Mouse (Mus musculus): ENCODE measurements around the gene Alg11.

Gene Alg11

GRCm38 (mm10) chr8:22060446-22060889 is at the start of gene Alg11:
Alg11 (plus strand) TSS chr8:22060721.
- DNase-seq (ENCODE audit: low spot score), result peak; percentile 95

GRCm38 (mm10) chr8:22013034-22013707 is 47.4 kb upstream of the Alg11 start:
- DNase-seq (ENCODE audit: low spot score), result no peak

- no peak for DNase-seq (ENCODE audit: low spot score)
Measured at GRCm38 (mm10) chr8:22017731-22018130, 42.8 kb upstream of the Alg11 start.

GRCm38 (mm10) chr8:22019498-22019897 is 41.0 kb upstream of the Alg11 start:
- no peak for DNase-seq (ENCODE audit: low spot score)

GRCm38 (mm10) chr8:22022244-22022643 is 38.3 kb upstream of the Alg11 start:
- no peak for DNase-seq (ENCODE audit: low spot score)

- no peak for DNase-seq (ENCODE audit: low spot score)
Measured at GRCm38 (mm10) chr8:22025241-22025640, 35.3 kb upstream of the Alg11 start.

GRCm38 (mm10) chr8:22028973-22029372 is 31.5 kb upstream of the Alg11 start:
- no peak for DNase-seq (ENCODE audit: low spot score)

GRCm38 (mm10) chr8:22030990-22031389 is 29.5 kb upstream of the Alg11 start:
- no peak for DNase-seq (ENCODE audit: low spot score)

- no peak for DNase-seq (ENCODE audit: low spot score)
Measured at GRCm38 (mm10) chr8:22036137-22036536, 24.4 kb upstream of the Alg11 start.

GRCm38 (mm10) chr8:22037022-22037421 is 23.5 kb upstream of the Alg11 start:
- no peak for DNase-seq (ENCODE audit: low spot score)

GRCm38 (mm10) chr8:22039468-22040152 is 20.9 kb upstream of the Alg11 start:
- no peak for DNase-seq (ENCODE audit: low spot score)

- DNase-seq (ENCODE audit: low spot score), result no peak
Measured at GRCm38 (mm10) chr8:22040153-22040509, 20.4 kb upstream of the Alg11 start.

GRCm38 (mm10) chr8:22042515-22042914 is 18.0 kb upstream of the Alg11 start:
- DNase-seq (ENCODE audit: low spot score), result no peak

GRCm38 (mm10) chr8:22043706-22044105 is 16.8 kb upstream of the Alg11 start:
- DNase-seq (ENCODE audit: low spot score), result no peak

GRCm38 (mm10) chr8:22047699-22048464 is 12.6 kb upstream of the Alg11 start:
- DNase-seq (ENCODE audit: low spot score), result no peak

GRCm38 (mm10) chr8:22054674-22055491 is 5.6 kb upstream of the Alg11 start:
- no peak for DNase-seq (ENCODE audit: low spot score)

- DNase-seq (ENCODE audit: low spot score), result no peak
Measured at GRCm38 (mm10) chr8:22055492-22055877, 5.0 kb upstream of the Alg11 start.

GRCm38 (mm10) chr8:22056850-22057249 is 3.7 kb upstream of the Alg11 start:
- no peak for DNase-seq (ENCODE audit: low spot score)

- DNase-seq (ENCODE audit: low spot score), result no peak
Measured at GRCm38 (mm10) chr8:22058368-22058767, 2.2 kb upstream of the Alg11 start.

GRCm38 (mm10) chr8:22059153-22059738 is 1.3 kb upstream of the Alg11 start:
- no peak for DNase-seq (ENCODE audit: low spot score)

- peak; percentile 9 for DNase-seq (ENCODE audit: low spot score)
Measured at GRCm38 (mm10) chr8:22059821-22060445, 588 bp upstream of the Alg11 start, which contains the start of gene Atp7b. Atp7b (minus strand) TSS chr8:22060305.

Data from left cerebral cortex, adult 11 months (tissue).